Mouse (Mus musculus) heart, adult 2 months (tissue): ENCODE data around the gene Mre11a.

Experiments used
- CTCF ChIP-seq: fragments of 200-600 bp; IDR thresholded peaks from 2 replicates; pipeline ENCODE4 v1.8.1; 2022; ENCODE audit warnings: antibody characterized with exemption, mild to moderate bottlenecking, moderate library complexity
- EP300 ChIP-seq: fragments of 200-500 bp; IDR thresholded peaks from 2 replicates; pipeline ENCODE4 v1.6.1; 2011; ENCODE audit warnings: low read depth, low read length, control low read depth; ENCODE audit not compliant: insufficient read depth
- POLR2A ChIP-seq: fragments of 200-500 bp; IDR thresholded peaks from 2 replicates; pipeline ENCODE4 v1.6.1; 2011; ENCODE audit warnings: mild to moderate bottlenecking, low read depth, low read length, control low read depth; ENCODE audit not compliant: insufficient read depth

DNA sequence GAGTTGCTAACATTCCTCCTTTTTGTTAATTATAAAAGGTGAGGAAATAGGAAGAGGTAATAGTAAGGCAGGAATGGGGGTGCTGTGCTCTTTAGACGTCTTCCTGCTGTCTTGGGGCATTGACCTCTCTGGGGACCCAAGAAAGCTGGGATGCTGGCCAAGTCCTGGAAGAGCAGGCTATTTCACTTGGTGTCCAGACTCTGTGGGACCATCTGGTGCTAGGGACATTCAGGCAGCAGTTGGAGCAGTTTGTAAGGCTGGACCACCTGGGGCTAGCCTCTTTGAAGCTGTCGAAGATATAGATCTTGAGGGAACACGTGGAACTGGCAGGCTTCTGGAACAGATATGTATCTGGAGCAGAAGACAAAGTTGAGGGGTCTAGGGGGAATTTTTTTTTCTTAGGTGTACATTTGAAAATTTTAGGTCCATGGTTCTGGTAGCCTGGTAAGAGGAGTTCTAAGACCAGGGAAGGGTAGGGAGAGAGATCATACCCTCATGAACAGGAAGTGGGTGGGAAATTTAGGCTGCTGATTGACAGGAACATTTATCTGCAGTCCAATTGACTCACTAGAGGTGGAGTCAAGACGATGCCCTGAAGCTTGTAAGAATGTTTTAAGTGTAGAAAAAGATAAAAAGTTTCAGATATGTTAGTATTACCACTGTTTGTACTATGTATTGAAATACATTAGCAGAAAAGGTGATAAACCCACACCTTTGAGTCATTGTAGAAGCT, 72.6 kb downstream of the Mre11a start:
- TF ChIP-seq CTCF (no peak), POLR2A (no peak), EP300 (no peak)
